Mouse (Mus musculus) midbrain, embryonic 14.5 days (tissue): ENCODE results near the gene Unc79. TPM values are rescaled to one million over a fixed set of nuclear protein-coding genes. Genes with fewer than 3 reads are reported as not detected.

Source experiments
- ATAC-seq: fragments of 200-750 bp; cut with Nextera tagmentation; 2 replicates; pipeline ENCODE4 v1.8.0; 2017; ENCODE audit warnings: moderate number of reproducible peaks, moderate library complexity; ENCODE audit not compliant: low FRiP score, low TSS enrichment
- DNase-seq: peaks from one replicate; pipeline ENCODE4 v3.0.0-alpha.2; 2015
- H3K27ac ChIP-seq: fragments of 300-500 bp; sonication (generic); replicated peaks from 2 replicates; pipeline ENCODE4 v1.5.1; 2014; ENCODE audit warnings: mild to moderate bottlenecking, low read depth, low read length, moderate library complexity
- H3K27me3 ChIP-seq: fragments of 300-500 bp; sonication (generic); 2 replicates; pipeline ENCODE4 v1.6.1; 2014; ENCODE audit warnings: low read length, control low read depth, mixed read lengths; ENCODE audit not compliant: control insufficient read depth, insufficient read depth
- H3K36me3 ChIP-seq: fragments of 300-500 bp; sonication (generic); 2 replicates; pipeline ENCODE4 v1.6.1; 2014; ENCODE audit warnings: low read length, control low read depth; ENCODE audit not compliant: control insufficient read depth, insufficient read depth
- H3K4me1 ChIP-seq: fragments of 300-500 bp; sonication (generic); 2 replicates; pipeline ENCODE4 v1.6.1; 2014; ENCODE audit warnings: mild to moderate bottlenecking, antibody characterized with exemption, low read length, control low read depth; ENCODE audit not compliant: control insufficient read depth, insufficient read depth
- H3K4me2 ChIP-seq: fragments of 300-500 bp; sonication (generic); 2 replicates; pipeline ENCODE4 v1.6.1; 2014; ENCODE audit warnings: mild to moderate bottlenecking, low read length, moderate library complexity
- H3K4me3 ChIP-seq: fragments of 300-500 bp; sonication (generic); replicated peaks from 2 replicates; pipeline ENCODE4 v1.5.1; 2014; ENCODE audit warnings: low read depth, low read length
- H3K9ac ChIP-seq: fragments of 300-500 bp; sonication (generic); replicated peaks from 2 replicates; pipeline ENCODE4 v1.6.1; 2014; ENCODE audit warnings: mild to moderate bottlenecking, low read length, moderate library complexity
- H3K9me3 ChIP-seq: fragments of 300-500 bp; sonication (generic); 2 replicates; pipeline ENCODE4 v1.6.1; 2016; ENCODE audit warnings: low read length, control low read depth, mixed read lengths; ENCODE audit not compliant: control insufficient read depth
- WGBS: fragments of 180-500 bp; shearing (Covaris S2); extraction: QIAGEN DNeasy Blood & Tissue Kit; methylation state at CpG from one replicate; pipeline ENCODE4 v1.1.7; 2014; 5-methylcytosine and 5-hydroxymethylcytosine counted together
- polyA plus RNA-seq: library from polyadenylated mRNA; unstranded; fragments of >200 nt; fragmentation: Nextera tagmentation; extraction: Ambion mirVana; gene quantifications from 2 replicates; pipeline ENCODE4 v1.2.1, GENCODE M21; 2014

Gene Unc79
- polyA plus RNA-seq, 1 experiment from 2014 or later, result 15.4 TPM

GRCm38 (mm10) chr12:103150247-103150646 lies 201.6 kb downstream of the Unc79 start:
- H3K36me3 ChIP-seq, result peaks cover 54% of the 10 kb centered on the region
- DNase-seq (no peak), ATAC-seq (no peak)
- H3K27ac ChIP-seq, result no peak overlapping the region
- WGBS, result 84% methylated on average over 2 of the region's 2 CpGs
- no peak overlapping the region for H3K9ac ChIP-seq
- H3K9me3 ChIP-seq, result peaks cover 7% of the 10 kb centered on the region; the same call in 1 of the 2 replicates
- no peaks in the 10 kb centered on the region for H3K27me3 ChIP-seq
- H3K4me2 ChIP-seq, result no peak overlapping the region
- H3K4me1 ChIP-seq, result 0 out of 2 replicates have a peak, but pooled peaks cover 1% of the 10 kb centered on the region
- no peak overlapping the region for H3K4me3 ChIP-seq

- no peak overlapping the region for H3K4me3 ChIP-seq
- ATAC-seq, result no peak
- 77% methylated on average over 2 of the region's 2 CpGs for WGBS
- H3K27me3 ChIP-seq, result no peaks in the 10 kb centered on the region
- H3K9me3 ChIP-seq, result no peaks in the 10 kb centered on the region
- H3K4me2 ChIP-seq, result no peak overlapping the region
- DNase-seq, result no peak
- H3K4me1 ChIP-seq, result 0 out of 2 replicates have a peak, but pooled peaks cover 5% of the 10 kb centered on the region
- H3K27ac ChIP-seq, result no peak overlapping the region
- H3K36me3 ChIP-seq, result peaks cover 33% of the 10 kb centered on the region
- no peak overlapping the region for H3K9ac ChIP-seq
These were observed 206.3 kb downstream of the Unc79 start for GRCm38 (mm10) chr12:103154927-103155326.

GRCm38 (mm10) chr12:103155406-103155805 lies 206.7 kb downstream of the Unc79 start:
- H3K9ac ChIP-seq, result no peak overlapping the region
- H3K27ac ChIP-seq, result 0 out of 2 replicates have a peak overlapping the region, but pooled peaks have one; percentile 1
- 0 out of 2 replicates have a peak, but pooled peaks cover 5% of the 10 kb centered on the region for H3K4me1 ChIP-seq
- no peak for ATAC-seq
- no peaks in the 10 kb centered on the region for H3K9me3 ChIP-seq
- 47% methylated on average over 3 of the region's 3 CpGs for WGBS
- peak; percentile 74 for DNase-seq
- no peaks in the 10 kb centered on the region for H3K27me3 ChIP-seq
- peaks cover 31% of the 10 kb centered on the region for H3K36me3 ChIP-seq
- no peak overlapping the region for H3K4me2 ChIP-seq
- H3K4me3 ChIP-seq, result no peak overlapping the region

- Histone ChIP-seq H3K4me2 (no peak overlapping the region), H3K27ac (0 out of 2 replicates have a peak overlapping the region, but pooled peaks have one; percentile 32), H3K27me3 (no peaks in the 10 kb centered on the region), H3K36me3 (peaks cover 24% of the 10 kb centered on the region; the same call in 1 of the 2 replicates), H3K9ac (no peak overlapping the region), H3K9me3 (no peaks in the 10 kb centered on the region), H3K4me1 (0 out of 2 replicates have a peak, but pooled peaks cover 5% of the 10 kb centered on the region), H3K4me3 (no peak overlapping the region)
- ATAC-seq (no peak), DNase-seq (peak; percentile 39)
- 44% methylated on average over 18 of the region's 18 CpGs for WGBS
These were observed 208.7 kb downstream of the Unc79 start for GRCm38 (mm10) chr12:103157129-103157910.

- ATAC-seq, result no peak
- no peaks in the 10 kb centered on the region for H3K27me3 ChIP-seq
- no peak overlapping the region for H3K9ac ChIP-seq
- H3K4me3 ChIP-seq, result no peak overlapping the region
- DNase-seq, result no peak
- H3K9me3 ChIP-seq, result no peaks in the 10 kb centered on the region
- peaks cover 30% of the 10 kb centered on the region; the same call in 1 of the 2 replicates for H3K36me3 ChIP-seq
- H3K27ac ChIP-seq, result no peak overlapping the region
- H3K4me1 ChIP-seq, result peaks cover 12% of the 10 kb centered on the region
- H3K4me2 ChIP-seq, result no peak overlapping the region
- 71% methylated on average over 8 of the region's 8 CpGs for WGBS
These were observed 210.4 kb downstream of the Unc79 start for GRCm38 (mm10) chr12:103159016-103159415.

- Histone ChIP-seq H3K4me3 (no peak overlapping the region), H3K4me2 (no peak overlapping the region), H3K27me3 (no peaks in the 10 kb centered on the region), H3K9ac (no peak overlapping the region), H3K4me1 (peaks cover 20% of the 10 kb centered on the region), H3K27ac (no peak overlapping the region), H3K9me3 (no peaks in the 10 kb centered on the region), H3K36me3 (peaks cover 27% of the 10 kb centered on the region; the same call in 1 of the 2 replicates)
- DNase-seq (no peak), ATAC-seq (no peak)
- 86% methylated on average over 4 of the region's 4 CpGs for WGBS
These were observed 212.1 kb downstream of the Unc79 start for GRCm38 (mm10) chr12:103160721-103161120.

GRCm38 (mm10) chr12:103163596-103163995 lies 214.9 kb downstream of the Unc79 start:
- DNase-seq (no peak), ATAC-seq (no peak)
- Histone ChIP-seq H3K4me1 (peaks cover 17% of the 10 kb centered on the region), H3K9me3 (no peaks in the 10 kb centered on the region), H3K4me3 (no peak overlapping the region), H3K27ac (peak overlapping the region; percentile 50; the same call in 1 of the 2 replicates), H3K4me2 (no peak overlapping the region), H3K36me3 (peaks cover 22% of the 10 kb centered on the region), H3K9ac (no peak overlapping the region), H3K27me3 (no peaks in the 10 kb centered on the region)
- WGBS, result 33% methylated on average over 10 of the region's 10 CpGs

GRCm38 (mm10) chr12:103164101-103165030 lies 215.7 kb downstream of the Unc79 start:
- H3K27ac ChIP-seq, result peak overlapping the region; percentile 63
- no peak overlapping the region for H3K4me2 ChIP-seq
- H3K9me3 ChIP-seq, result no peaks in the 10 kb centered on the region
- H3K27me3 ChIP-seq, result no peaks in the 10 kb centered on the region
- WGBS, result 8% methylated on average over 14 of the region's 14 CpGs
- no peak overlapping the region for H3K9ac ChIP-seq
- DNase-seq (peak; percentile 82), ATAC-seq (peak; percentile 87)
- no peak overlapping the region for H3K4me3 ChIP-seq
- peaks cover 26% of the 10 kb centered on the region for H3K36me3 ChIP-seq
- H3K4me1 ChIP-seq, result peaks cover 17% of the 10 kb centered on the region
